Mouse (Mus musculus): ENCODE results near the gene Acer1. TPM values are rescaled to one million over a fixed set of nuclear protein-coding genes. Genes with fewer than 3 reads are reported as not detected.

The Acer1 gene
- total and polyA plus RNA-seq, 3 experiments, result not detected

DNA sequence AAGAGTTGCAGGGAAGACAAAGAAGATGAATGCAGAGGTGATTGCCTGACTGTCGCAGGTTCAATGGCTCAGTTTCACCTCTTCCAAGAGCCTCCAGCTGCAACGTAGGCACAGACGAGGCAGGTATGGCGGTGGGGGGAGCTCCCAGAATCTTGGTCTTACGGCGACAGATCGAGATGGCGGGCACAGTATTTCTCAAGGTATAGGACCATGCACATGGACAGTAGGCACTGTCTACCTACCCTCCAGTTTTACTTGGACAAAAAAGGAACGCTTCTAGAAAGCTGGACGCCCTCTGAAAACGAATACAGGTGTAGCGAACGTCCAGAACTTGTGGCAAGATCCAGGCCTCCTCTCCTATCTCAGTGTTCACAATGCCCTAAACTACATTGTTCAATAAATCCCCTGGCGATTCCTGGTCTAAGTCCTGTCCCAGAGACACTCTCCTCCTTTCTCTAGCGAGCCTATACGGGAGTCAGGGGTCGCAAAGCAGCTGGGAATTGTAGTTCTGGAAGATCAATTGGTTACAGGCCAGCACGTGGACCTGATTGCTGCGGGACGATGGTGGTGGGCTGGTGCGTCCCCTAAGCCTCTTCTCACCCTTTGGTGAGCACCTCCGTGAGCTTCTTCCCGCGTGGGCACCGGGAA is 7.7 kb upstream of the Acer1 start:
- Histone ChIP-seq H3K4me1 (ENCODE audit: control insufficient read depth in 1 of 2, insufficient read depth in 2 of 2) (peaks cover 7 to 19% of the 10 kb centered on the region in 2 experiments; a peak in 3 of 4 replicates), H3K27me3 (replicated peaks) (no peaks in the 10 kb centered on the region), H3K9ac (ENCODE audit: insufficient read depth, low read depth) (peak overlapping the region; percentile 62), H3K9me3 (replicated peaks; ENCODE audit: low read length) (no peaks in the 10 kb centered on the region), H3K79me2 (replicated peaks; ENCODE audit: control insufficient read depth, extremely low read depth, insufficient read depth, poor library complexity, severe bottlenecking) (peaks cover 23% of the 10 kb centered on the region), H3K36me3 (replicated peaks in 1 of 2; ENCODE audit: control insufficient read depth in 1 of 2, insufficient read depth in 1 of 2, low read length in 1 of 2) (peaks cover 24 to 30% of the 10 kb centered on the region in 2 experiments), H3K27ac (ENCODE audit: insufficient read depth, low read depth) (no peak overlapping the region), H3K4me3 (replicated peaks in 1 of 3; ENCODE audit: low read depth in 2 of 3, low read length in 2 of 3, poor library complexity in 1 of 3) (peak overlapping the region; percentile 70 to 92 (median 92)), H3K4me2 (ENCODE audit: insufficient read depth, low read depth, poor library complexity, severe bottlenecking) (peak overlapping the region; percentile 87)
- dilution Hi-C loops (cut with MboI; ENCODE audit: extremely low pct_ligation_motif_present, extremely low pct_unique_long_range_greater_than_20kb, low sequenced_read_pairs), result no loop called here
- in situ Hi-C loops (cut with MboI; ENCODE audit: low pct_ligation_motif_present, low pct_unique_long_range_greater_than_20kb, low sequenced_read_pairs), result loop anchor here (10.0 kb wide), 2 partner anchors 215 to 345 kb away; no protein-coding TSS in a partner anchor
- no peak for TF ChIP-seq RAD21 (IDR thresholded peaks at IDR 0.05; ENCODE audit: low read depth, low read length)
- no peak for TF ChIP-seq RCOR1 (conservative IDR thresholded peaks at IDR 0.05; ENCODE audit: low read depth, low read length)
- no peak for TF ChIP-seq USF2 (conservative IDR thresholded peaks at IDR 0.05; ENCODE audit: low read depth, low read length)
- no peak for TF ChIP-seq UBTF (IDR thresholded peaks at IDR 0.05; ENCODE audit: low read depth, low read length)
- no peak for TF ChIP-seq ZNF384 (IDR thresholded peaks at IDR 0.05; ENCODE audit: low read depth, low read length)
- no peak for TF ChIP-seq ELF1 (IDR thresholded peaks at IDR 0.05; ENCODE audit: low read depth, low read length)
- peak; percentile 96; the same call in 1 of the 2 replicates for TF ChIP-seq MXI1 (IDR thresholded peaks at IDR 0.05; ENCODE audit: low read depth, low read length)
- no peak for TF ChIP-seq USF1 (IDR thresholded peaks at IDR 0.05; ENCODE audit: low read depth, low read length)
- TF ChIP-seq NELFE (IDR thresholded peaks at IDR 0.05; ENCODE audit: low read depth, low read length), result no peak
- peak; percentile 87 for TF ChIP-seq MYC (IDR thresholded peaks at IDR 0.05; ENCODE audit: low read depth, low read length)
- TF ChIP-seq JUND (conservative IDR thresholded peaks at IDR 0.05; ENCODE audit: low read depth, low read length), result no peak
- no peak for TF ChIP-seq ZKSCAN1 (IDR thresholded peaks at IDR 0.05; ENCODE audit: borderline replicate concordance, low read depth, low read length)
- TF ChIP-seq CTCF (conservative IDR thresholded peaks at IDR 0.05 in 1 of 2, IDR thresholded peaks at IDR 0.05 in 1 of 2; ENCODE audit: low read depth in 2 of 2, low read length in 2 of 2), result no peak; a peak in 1 of 4 replicates
- TF ChIP-seq KAT2A (IDR thresholded peaks at IDR 0.05; ENCODE audit: insufficient replicate concordance, low read length), result no peak
- TF ChIP-seq SMC3 (IDR thresholded peaks at IDR 0.05; ENCODE audit: low read depth, low read length), result no peak
- TF ChIP-seq ETS1 (conservative IDR thresholded peaks at IDR 0.05; ENCODE audit: low read depth, low read length), result no peak
- no peak for TF ChIP-seq MAFK (IDR thresholded peaks at IDR 0.05; ENCODE audit: insufficient replicate concordance, low read length)
- no peak for TF ChIP-seq ZMIZ1 (IDR thresholded peaks at IDR 0.05; ENCODE audit: low read depth, low read length)
- TF ChIP-seq POLR2AphosphoS2 (IDR thresholded peaks at IDR 0.05; ENCODE audit: low read depth, low read length), result no peak
- TF ChIP-seq BHLHE40 (IDR thresholded peaks at IDR 0.05; ENCODE audit: low read depth, low read length), result peak; percentile 45; the same call in 1 of the 2 replicates
- TF ChIP-seq CHD1 (IDR thresholded peaks at IDR 0.05; ENCODE audit: low read depth, low read length), result no peak
- 0 out of 2 replicates have a peak, but pooled peaks have one; percentile 11 for TF ChIP-seq EP300 (IDR thresholded peaks at IDR 0.05; ENCODE audit: low read length)
- no peak for TF ChIP-seq TCF12 (IDR thresholded peaks at IDR 0.05; ENCODE audit: low read depth, low read length)
- no peak for TF ChIP-seq E2F4 (IDR thresholded peaks at IDR 0.05; ENCODE audit: insufficient replicate concordance, low read depth, low read length)
- no peak for TF ChIP-seq MAZ (IDR thresholded peaks at IDR 0.05; ENCODE audit: low read depth, low read length)
- TF ChIP-seq MAX (IDR thresholded peaks at IDR 0.05; ENCODE audit: low read length), result peak; percentile 94
- TF ChIP-seq NRF1 (IDR thresholded peaks at IDR 0.05; ENCODE audit: low read depth, low read length), result no peak
- no peak for TF ChIP-seq TBP (conservative IDR thresholded peaks at IDR 0.05; ENCODE audit: low read depth, low read length)
- no peak for TF ChIP-seq POLR2A (IDR thresholded peaks at IDR 0.05; ENCODE audit: low read depth, low read length)
- TF ChIP-seq IRF4 (IDR thresholded peaks at IDR 0.05; ENCODE audit: low read depth, low read length), result no peak
- no peak for TF ChIP-seq JUN (IDR thresholded peaks at IDR 0.05; ENCODE audit: insufficient read depth, low read depth, low read length)
- no peak for TF ChIP-seq MEF2A (IDR thresholded peaks at IDR 0.05; ENCODE audit: borderline replicate concordance, low read depth, low read length)
- TF ChIP-seq GABPA (IDR thresholded peaks at IDR 0.05; ENCODE audit: insufficient replicate concordance, low read depth, low read length), result no peak
- no peak for TF ChIP-seq HCFC1 (IDR thresholded peaks at IDR 0.05; ENCODE audit: low read depth, low read length)
- TF ChIP-seq ZC3H11A (IDR thresholded peaks at IDR 0.05; ENCODE audit: low read depth, low read length), result no peak
- no peak for TF ChIP-seq PAX5 (IDR thresholded peaks at IDR 0.05; ENCODE audit: low read length)
- no peak for TF ChIP-seq SIN3A (IDR thresholded peaks at IDR 0.05; ENCODE audit: low read length)
- no peak for TF ChIP-seq CHD2 (IDR thresholded peaks at IDR 0.05; ENCODE audit: low read length)
- DNase-seq (ENCODE audit: extremely low read depth), result peak; percentile 74

Measured in CH12.LX (cell line).